Mouse (Mus musculus) natural killer cell, adult 2 months (primary cell): ENCODE data around the gene Akap2.

Experiments
- DNase-seq, 2 experiments: peaks; one replicate each; pipeline ENCODE4 v3.0.0; 2022; ENCODE audit warnings: low spot score in 2 of 2

Gene Akap2

DNA sequence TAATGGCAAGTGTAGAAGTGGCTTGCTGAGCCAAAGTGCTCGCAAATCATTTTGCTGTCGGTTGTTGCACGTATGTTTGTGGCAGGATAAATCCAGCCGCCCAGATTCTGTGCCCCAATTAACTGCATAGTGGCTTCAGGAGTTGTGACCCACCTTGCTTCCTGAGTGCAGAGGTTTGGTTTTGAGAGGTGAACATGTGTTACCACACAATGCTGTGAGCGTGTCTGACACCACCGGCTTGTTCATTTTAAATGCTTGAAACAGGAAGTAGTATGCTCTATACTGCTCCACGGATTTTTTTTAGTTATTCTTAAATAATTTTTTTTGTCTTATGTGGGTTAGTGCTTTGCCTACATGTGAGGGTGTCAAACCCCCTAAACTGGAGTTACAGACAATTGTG is 114.9 kb downstream of the Akap2 start:
- DNase-seq = peak; percentile 19 to 24

DNA sequence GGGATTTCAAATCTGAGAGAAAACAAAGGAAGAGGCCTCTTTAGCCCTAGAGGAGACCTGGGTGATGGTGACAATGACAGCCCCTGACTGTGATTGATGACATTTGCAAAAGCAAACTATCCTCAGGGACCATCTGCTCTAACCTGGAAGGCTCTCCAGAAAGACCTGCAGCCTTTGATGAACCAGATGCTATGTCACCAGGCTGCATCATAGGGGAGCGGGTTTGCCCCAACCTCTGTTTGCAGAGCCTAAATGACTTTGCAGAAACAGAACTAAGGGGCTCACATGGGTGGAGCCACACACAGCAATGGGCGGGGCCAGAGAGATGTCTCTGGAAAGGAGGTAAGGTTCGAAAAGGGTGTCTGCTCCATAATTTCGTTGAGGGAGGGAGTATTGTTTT is 115.6 kb downstream of the Akap2 start:
- no peak for DNase-seq

DNA sequence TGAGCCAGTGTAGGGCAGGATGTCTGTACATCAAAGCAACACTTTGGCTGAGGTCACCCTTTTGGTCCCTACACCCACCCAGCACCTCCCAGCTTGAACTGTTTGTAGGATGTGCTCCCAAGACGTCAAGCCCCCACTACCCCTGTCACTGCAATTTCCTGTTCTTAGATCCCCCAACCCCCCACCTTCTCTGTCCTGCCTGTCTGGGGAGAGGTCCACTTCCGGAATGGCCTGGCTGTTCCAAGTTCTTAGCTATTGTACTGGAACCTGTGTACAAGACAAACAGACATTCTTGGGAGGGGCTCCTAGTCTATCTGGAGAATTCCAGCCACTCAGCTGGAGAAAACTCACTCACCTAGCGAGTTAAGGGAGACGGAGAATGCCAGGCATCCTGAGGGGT is 116.7 kb downstream of the Akap2 start:
- peak; percentile 53 to 58 for DNase-seq

DNA sequence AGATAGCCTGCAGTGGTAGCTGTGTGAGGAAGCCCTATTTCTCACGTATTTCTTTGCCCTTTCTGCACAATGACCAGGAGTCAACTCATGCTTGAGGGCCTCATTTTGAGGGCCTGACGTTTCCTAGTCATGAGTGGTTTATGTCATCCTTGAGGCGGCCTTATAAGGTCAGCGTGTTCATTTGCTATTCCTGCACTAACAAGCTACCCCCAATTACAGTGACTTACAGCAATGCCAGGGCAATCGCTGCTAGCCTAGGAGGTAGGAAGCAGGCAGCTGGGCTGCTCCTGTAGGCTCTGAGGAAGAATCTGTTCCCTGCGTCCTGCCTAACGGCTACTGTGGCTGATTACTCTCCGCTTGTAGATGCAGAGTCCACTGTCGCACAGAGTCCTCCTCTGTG is 119.6 kb downstream of the Akap2 start:
- no peak for DNase-seq

DNA sequence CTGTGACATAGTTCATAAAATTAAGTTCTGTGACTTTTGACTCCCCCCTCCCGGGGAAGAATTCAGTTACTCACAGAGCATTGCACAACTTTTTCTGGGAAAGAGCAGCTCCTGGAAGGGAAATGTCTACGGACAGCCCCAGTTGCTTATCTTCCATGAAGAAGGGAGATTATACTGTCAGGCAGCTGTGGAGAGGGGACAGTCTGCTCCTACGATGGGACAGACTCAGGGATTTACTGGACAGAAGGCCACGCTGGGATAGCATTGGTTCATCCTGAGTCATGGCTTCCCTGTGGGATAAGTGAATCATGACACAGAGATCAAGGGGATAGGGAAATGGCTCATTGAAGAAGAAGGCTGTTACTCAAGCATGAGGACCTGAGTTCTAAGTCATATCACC is 121.9 kb downstream of the Akap2 start:
- DNase-seq = no peak

DNA sequence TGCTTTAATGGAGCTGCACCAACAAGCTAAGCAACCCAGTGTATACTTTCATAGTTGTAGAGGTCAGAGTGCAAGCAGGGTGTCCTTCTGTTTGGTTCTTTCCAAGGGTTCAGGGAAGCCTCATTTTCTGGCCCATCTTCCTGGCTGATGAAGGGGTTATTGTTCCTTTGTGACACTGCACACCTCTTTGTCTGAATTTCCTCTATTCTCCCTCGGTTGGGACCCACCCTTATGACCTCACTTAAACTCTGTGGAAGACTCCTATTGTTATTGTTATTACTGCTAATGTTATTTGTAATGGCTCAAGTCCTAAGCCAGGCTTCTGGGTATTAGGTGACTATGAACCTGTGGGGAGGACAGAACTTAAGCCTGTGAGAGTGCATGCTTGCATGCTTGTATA is 124.5 kb downstream of the Akap2 start:
- DNase-seq = no peak

DNA sequence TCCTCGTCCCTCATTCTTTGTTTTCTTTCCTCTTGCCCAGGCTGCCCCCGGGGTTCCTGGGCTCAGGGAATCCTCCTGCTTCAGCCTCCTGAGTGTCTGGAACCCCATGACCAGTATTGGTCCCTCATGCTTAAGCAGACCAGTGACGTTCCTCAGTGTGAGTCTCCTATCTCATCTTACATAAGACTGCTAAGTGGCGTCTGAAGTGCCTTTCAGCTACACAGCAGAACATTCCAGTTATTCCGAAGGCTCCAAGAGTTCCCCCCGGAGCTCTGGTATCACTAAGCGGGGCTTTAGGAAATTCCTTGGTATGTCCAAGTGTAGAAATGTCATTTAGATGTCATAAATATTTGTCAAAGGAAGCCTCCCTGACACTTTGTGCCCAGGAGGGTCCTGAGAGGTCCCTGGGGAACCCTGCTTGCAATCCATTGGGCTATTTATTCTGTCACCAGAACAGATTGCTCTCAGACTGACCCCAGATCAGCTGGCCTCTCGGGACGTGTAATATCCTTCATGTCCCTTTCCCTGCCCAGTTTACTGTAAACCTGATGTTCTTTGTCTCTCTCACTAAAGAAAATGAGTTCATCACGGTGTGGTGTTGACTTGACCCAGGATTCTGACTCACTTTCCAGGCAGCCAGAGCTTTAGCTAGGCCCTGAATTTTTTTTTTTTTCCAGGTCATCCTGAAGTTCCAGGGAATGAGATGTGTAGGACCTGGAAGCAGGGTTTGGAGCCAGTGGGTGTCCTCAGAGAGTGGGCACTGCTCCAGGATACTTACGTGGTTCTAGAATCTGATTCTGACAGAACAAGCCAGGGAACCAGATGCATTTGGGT is 125.2 kb downstream of the Akap2 start:
- DNase-seq = no peak

DNA sequence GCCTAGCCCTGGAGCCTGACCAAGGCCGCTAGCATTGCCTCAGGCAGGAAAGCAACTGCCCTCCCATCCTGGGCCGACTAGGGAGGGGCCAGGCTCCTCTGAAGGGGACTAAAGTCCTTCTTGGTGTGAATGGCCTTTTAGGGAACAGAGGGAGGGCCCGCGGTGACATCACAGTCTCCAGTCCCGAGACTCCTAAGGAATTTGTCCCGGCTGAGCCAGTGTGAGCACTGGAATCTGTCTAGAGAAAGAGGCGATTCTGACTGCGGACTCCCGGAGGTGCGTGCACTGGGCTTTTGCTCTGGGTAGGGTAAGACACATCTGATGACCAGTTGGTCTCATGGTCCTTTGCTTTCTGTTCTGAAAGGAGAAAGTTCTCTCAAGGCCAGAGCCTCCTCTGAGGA is 127.6 kb downstream of the Akap2 start:
- no peak for DNase-seq

DNA sequence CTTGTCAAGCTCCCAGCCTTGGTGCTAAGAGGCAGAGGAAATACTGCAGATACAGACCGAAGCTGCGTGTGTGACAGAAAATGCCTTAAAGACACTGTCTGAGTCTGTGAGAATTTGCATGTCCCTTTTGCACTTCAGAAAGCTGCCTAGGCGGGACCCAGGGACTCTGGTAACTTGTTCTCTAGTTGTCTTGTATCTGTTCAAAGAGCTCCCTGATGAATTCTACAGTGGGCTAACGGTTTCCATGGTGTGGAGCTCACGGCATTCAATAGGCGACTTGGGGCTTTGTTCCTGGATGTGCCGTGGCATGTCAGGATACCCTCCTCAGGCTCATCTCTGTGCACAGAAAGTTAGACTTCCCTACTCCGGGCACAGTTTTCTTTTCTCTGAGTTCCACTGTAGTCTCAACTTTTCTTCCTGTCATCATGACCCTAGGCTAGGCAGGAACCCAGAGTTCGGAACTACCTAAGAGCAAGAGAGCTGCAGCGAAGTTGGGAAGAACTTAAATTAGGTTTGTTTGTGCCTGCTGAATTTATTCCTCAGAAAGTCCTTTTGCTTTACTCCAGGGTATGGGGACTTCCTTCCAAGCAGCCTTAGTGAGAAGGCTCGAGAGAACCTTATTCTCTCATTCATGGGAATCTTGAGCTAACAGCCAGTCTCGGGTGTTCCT is 128.2 kb downstream of the Akap2 start:
- DNase-seq = no peak

DNA sequence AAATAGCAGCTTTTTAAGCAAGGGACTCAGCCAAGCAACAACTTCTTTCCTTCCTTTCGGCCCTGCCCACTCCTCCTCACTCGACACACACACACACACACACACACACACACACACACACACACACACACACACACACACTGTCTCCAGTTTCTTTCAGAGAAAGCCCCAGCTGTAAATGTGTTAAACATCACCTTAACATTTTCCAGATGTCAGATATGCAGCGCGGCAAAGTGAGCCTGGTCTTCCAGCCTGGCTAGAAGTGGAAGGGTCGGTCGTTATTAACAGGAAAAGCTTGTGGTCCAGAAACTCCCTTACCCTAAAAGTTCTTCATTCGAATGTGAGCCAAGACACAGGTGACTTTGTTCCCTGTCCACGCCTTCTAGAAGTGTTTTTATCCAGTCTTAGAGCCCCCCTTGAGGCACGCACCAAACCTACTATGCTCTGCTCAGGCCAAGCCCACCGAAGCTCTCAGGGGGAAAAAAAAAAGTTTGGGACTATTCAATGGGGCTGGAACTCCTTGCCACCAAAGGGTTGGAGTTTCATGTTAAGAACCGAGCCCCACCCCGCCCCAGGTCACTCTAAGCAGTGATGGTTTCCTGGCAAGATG is 129.0 kb downstream of the Akap2 start:
- no peak for DNase-seq

DNA sequence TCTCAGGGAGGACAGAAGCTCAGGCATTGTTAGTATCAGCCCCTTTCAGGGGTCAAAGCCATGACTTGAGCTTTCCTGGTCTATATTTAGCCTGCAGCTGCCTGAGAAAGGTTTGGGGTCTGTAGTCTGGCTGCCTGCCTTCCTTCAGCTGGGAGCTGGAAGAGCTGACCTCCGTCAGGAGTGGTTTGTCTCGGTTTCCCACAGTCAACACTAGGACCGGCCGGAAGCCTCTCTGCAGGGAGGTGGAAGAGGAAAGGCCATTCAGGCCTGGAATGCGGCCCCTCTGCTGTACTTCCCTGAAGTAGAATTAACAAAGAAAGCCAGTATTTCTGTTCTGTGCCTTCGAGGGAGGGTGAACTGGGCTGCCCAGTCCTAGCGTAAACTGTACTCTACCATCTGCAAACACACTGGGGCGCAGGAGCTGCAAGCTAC is 129.6 kb downstream of the Akap2 start:
- DNase-seq = no peak

DNA sequence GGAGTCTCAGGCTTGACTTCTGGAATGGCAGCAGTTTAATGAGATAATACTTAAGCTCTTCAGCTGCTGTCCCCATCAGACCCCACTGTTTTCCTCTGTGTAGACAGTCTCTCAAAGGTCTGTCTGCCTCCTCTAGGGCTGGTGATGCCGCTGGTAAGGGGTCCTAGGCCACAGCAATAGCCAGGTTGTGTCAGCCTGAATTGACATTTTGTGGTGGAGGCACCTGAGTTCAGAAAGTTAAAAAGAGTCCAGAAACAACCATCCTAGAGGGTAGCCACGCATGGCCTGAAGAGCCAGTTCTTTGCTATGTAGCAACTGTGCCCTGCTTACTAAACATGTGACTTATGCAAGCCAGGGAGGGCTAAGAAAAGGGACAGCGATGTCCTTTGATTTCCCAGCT is 130.2 kb downstream of the Akap2 start:
- no peak for DNase-seq

DNA sequence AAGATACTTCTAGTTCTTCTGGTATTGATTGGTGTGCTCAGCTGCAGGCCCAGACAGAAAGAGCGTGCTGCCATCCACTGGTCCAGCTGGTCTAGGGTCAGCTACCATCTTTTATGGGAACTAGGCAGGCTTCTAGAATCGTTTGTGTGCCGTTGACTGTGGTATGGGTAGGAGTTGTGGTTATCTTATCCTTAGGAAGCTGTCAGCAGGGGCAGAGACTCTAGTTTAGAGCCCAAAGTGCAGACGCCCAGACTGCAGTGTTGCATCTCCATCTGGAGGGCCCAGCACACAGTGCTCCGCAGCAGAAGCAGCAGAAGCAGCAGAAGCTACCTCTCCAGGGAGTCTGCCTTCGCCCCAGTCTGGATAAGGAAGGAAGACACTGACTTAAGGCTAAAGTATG is 132.0 kb downstream of the Akap2 start:
- no peak for DNase-seq

DNA sequence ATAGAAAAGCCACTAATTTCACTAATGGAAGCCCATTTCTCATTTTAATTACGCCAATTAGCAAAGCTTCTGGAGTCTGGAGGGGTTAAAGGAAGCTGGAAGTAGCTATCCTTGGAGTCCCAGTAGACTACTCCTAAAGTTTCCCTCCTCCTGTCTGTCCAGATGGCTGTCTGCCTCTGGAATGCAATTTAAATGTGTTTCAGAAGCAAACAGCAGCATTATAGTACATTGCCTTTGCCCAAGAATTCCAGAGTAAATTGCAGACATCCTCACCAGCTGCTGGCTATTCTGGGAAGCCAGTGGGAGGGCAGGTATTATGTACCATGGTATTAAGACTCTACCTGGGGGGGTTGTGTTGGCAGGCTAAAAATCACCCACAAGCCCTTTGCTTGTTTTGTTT is 134.3 kb downstream of the Akap2 start:
- DNase-seq = no peak

DNA sequence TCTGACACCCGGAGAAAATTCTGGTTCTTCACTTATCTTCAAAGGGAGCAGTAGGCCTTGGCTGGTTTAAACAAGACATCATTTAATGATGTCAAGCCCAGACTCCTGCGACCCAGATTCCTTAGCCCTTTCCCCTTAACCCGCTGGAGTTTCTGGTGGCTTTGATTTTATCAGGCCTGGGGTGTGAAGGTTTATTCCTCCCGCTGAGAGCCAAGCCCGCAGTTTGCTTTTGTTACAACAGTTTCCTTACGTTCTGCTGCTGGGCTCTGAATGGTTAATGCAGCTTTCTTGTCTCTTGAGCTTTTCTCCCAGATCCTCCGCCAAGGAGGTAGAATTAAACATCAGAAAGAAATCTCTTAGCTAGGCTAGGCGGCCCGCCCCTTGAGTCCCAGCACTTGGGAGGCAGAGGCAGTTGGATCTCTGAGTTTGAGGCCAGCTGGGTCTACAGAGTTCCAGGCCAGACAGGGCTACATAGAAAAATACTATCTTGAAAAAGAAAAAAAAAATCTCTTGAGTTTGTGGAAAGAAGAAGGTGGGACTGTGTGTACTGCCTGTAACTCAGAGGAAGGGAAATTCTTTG is 135.1 kb downstream of the Akap2 start:
- DNase-seq = no peak

DNA sequence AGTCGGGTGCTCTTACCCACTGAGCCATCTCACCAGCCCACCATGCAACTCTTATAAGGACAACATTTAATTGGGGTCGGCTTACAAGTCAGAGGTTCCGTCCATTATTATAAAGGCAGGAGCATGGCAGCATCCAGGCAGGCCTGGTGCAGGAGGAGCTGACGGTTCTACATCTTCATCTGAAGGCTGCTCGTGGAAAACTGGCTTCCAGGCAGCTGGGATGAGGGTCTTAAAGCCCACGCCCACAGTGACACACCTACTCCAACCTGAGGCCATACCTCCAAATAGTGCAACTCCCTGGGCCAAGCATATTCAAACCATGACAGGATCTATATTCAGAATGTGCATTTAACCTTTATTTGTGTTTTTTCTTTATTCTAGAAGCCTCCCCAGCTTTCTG is 136.7 kb downstream of the Akap2 start:
- DNase-seq = no peak

DNA sequence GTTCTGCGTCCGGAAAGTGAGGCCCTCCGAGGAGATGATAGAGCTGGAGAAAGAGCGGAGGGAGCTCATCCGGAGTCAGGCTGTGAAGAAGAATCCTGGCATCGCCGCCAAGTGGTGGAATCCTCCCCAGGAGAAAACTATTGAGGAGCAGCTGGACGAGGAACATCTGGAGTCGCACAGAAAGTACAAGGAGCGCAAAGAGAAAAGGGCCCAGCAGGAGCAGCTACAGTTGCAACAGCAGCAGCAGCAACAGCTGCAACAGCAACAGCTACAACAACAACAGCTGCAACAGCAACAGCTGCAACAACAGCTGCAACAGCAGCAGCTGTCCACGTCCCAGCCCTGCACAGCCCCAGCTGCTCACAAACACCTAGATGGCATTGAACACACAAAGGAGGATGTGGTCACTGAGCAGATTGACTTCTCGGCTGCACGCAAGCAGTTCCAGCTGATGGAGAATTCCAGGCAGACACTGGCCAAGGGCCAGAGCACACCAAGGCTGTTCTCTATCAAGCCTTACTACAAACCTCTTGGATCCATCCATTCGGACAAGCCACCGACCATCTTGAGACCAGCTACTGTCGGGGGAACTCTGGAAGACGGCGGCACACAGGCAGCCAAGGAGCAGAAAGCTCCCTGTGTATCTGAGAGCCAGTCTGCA is 138.0 kb downstream of the Akap2 start:
- no peak for DNase-seq

DNA sequence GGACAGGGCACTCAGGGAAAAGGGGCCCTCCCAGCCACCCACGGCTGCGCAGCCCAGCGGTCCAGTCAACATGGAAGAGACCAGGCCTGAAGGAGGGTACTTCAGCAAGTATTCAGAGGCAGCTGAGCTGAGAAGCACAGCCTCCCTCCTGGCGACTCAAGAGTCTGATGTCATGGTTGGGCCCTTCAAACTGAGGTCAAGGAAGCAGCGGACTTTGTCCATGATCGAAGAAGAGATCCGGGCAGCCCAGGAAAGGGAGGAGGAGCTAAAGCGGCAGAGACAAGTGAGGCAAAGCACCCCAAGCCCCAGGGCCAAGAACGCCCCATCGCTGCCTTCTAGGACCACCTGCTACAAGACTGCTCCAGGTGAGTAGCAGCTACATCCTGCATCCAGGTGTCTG is 139.2 kb downstream of the Akap2 start:
- DNase-seq = no peak

DNA sequence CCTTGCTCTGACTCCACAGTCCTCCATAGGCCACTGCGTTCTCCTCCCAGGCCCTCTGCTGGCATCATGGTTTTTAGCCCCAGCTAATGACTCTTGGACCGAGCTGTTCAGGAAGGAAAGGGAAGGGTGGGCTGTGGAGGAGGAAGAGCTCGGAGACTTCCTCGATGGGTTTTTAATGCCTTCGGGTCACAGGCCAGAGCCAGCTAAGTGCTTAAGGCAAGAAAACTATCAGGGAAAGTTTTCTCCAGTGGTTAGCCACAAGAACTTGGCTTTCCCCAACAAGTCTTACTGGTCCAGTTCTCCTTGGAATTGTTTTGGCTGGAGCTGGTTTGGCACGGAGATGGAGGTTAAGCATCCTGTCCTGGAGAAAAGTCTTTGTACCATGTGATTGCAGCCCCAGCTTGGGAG is 142.8 kb downstream of the Akap2 start:
- no peak for DNase-seq

DNA sequence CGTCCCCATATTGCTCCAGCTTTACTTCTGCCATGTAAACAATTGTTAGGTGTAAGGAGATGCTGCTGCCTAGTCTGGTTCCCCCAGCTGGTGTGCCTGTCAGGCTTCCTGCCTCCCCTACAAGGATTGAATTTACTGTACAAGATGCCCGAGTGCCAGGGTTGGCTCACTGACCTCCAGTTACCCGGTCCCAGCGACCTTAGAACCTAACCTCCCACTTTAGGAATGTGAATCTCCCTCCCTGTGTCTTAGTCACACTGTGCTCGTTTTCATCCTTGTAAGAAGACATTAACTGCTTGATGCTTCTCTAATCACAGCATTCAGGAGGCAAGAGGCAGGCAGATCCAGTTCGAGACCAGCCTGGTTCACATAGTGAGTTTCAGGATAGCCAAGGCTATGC is 143.7 kb downstream of the Akap2 start:
- no peak for DNase-seq

DNA sequence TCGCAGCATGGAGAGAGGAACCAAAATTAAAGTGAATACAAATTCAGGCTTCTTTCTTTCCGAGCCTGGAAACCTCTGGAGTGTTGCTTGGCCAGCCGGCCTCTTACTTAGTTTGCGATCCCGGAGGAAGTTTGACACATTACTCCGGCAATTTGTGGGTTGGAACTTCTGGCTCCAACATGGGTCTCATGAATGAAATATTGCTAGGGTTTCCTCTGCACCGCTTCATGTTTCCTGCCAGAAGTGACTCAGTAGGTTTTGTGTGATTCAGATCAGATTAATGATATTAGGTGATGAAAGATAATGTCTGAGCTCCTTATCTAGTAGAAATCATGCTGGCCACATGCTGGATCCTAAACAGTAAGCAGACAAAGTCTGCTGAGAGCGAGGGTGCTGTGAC is 144.4 kb downstream of the Akap2 start:
- no peak for DNase-seq
